Mouse (Mus musculus) liver, embryonic 16.5 days (tissue): Measurements from ENCODE around the gene Zfp706. TPM values are rescaled to one million over a fixed set of nuclear protein-coding genes. Genes with fewer than 3 reads are reported as not detected.

ENCODE experiments used
- ATAC-seq: fragments of 200-750 bp; cut with Nextera tagmentation; 2 replicates; pipeline ENCODE4 v1.8.0; 2017; ENCODE audit warnings: low read depth, mild to moderate bottlenecking, moderate number of reproducible peaks, moderate library complexity
- H3K27ac ChIP-seq: fragments of 300-500 bp; sonication (generic); 2 replicates; pipeline ENCODE4 v1.5.1; 2014; ENCODE audit warnings: mild to moderate bottlenecking, low read length
- H3K27me3 ChIP-seq: fragments of 300-500 bp; sonication (generic); 2 replicates; pipeline ENCODE4 v1.6.1; 2014; ENCODE audit warnings: low read depth, low read length, mixed read lengths; ENCODE audit not compliant: control insufficient read depth, insufficient read depth
- H3K36me3 ChIP-seq: fragments of 300-500 bp; sonication (generic); 2 replicates; pipeline ENCODE4 v1.6.1; 2014; ENCODE audit warnings: mild to moderate bottlenecking; ENCODE audit not compliant: control insufficient read depth, insufficient read depth
- H3K4me1 ChIP-seq: fragments of 300-500 bp; sonication (generic); 2 replicates; pipeline ENCODE4 v1.6.1; 2014; ENCODE audit warnings: low read depth, low read length, mixed read lengths; ENCODE audit not compliant: control insufficient read depth
- H3K4me2 ChIP-seq: fragments of 300-500 bp; sonication (generic); 2 replicates; pipeline ENCODE4 v1.6.1; 2014; ENCODE audit warnings: low read depth, low read length, mixed read lengths
- H3K4me3 ChIP-seq: fragments of 300-500 bp; sonication (generic); 2 replicates; pipeline ENCODE4 v1.5.1; 2014; ENCODE audit warnings: low read depth, mild to moderate bottlenecking, low read length
- H3K9ac ChIP-seq: fragments of 300-500 bp; sonication (generic); 2 replicates; pipeline ENCODE4 v1.6.1; 2014; ENCODE audit warnings: low read depth, low read length
- H3K9me3 ChIP-seq: fragments of 300-500 bp; sonication (generic); replicated peaks from 2 replicates; pipeline ENCODE4 v1.6.1; 2016; ENCODE audit warnings: low read length; ENCODE audit not compliant: control insufficient read depth
- WGBS: fragments of 180-500 bp; shearing (Covaris S2); extraction: QIAGEN DNeasy Blood & Tissue Kit; methylation state at CpG from one replicate; pipeline ENCODE4 v1.1.7; 2014; ENCODE audit not compliant: insufficient replicate concordance; 5-methylcytosine and 5-hydroxymethylcytosine counted together
- polyA plus RNA-seq: library from polyadenylated mRNA; unstranded; fragments of >200 nt; fragmentation: Nextera tagmentation; extraction: Ambion mirVana; gene quantifications from 2 replicates; pipeline ENCODE4 v1.2.1, GENCODE M21; 2015

The Zfp706 gene
- polyA plus RNA-seq = 151 and 178 TPM in 2 replicates

DNA sequence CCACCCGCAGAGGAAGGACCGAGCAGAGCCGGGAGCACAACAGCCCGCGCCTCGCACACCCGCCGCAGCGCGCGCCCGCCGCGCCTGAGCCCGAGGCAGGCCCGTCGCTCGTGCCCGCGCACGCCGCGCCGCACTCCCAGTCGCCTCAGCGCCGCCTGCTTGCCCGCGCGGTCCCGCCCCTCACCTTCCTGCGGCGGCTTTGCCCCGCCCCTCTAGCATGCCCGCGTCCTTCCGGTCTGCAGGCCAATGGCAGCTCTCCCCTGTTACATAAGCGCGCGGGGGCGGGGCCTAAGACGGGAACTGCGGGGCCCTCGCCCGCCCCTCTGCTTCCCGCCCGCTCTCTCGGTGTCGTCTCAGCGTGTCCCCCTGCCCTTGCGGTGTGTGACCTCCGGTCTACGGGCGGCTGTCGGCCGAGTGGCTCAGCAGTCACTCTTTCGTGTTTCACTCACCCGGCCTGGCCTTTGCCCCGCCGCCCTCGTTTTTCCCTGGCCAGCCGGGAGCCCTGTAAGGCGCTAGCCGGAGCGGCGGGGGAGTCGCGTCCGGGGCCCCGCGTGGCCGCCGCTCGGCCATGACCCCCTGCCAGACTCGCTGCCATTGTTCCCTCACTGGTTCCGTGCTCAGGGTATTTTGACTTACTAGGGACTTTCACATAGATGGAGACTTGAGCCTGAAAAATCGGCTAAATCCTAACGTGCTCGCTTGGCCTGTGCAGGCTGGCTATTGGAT is at the start of gene Zfp706:
Zfp706 (minus strand) TSS at position 541 of the 726 bp plus-strand sequence.
- Histone ChIP-seq H3K36me3 (peaks cover under 1% of the 10 kb centered on the region), H3K4me2 (peak within 1 kb of the TSS; percentile 85), H3K4me1 (peaks cover 18% of the 10 kb centered on the region), H3K9ac (peak within 1 kb of the TSS; percentile 98), H3K27me3 (no peaks in the 10 kb centered on the region), H3K9me3 (no peaks in the 10 kb centered on the region), H3K27ac (peak within 1 kb of the TSS; percentile 95), H3K4me3 (peak within 1 kb of the TSS; percentile 94)
- WGBS = under 1% methylated on average over 49 of the region's 79 CpGs
- ATAC-seq = peak; percentile 98

DNA sequence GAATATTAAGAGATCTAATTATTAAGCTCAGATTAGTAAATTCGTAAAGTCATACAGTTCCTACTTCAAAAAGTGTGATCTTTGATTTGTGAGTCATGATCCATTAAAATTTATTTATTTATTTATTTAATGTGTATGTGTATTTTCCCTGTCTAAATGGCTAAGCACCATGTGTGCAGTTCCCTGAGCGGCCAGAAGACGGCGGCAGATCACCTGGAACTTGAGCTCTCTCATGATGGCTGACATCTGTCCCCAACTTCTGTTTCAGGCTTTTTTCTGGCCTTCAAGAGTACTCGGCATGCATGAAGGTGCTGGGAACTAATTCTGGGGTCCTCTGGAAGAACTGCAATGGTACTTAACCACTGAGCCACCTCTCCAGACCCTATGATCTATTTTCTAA is 47.0 kb upstream of the Zfp706 start:
- no peaks in the 10 kb centered on the region for H3K36me3 ChIP-seq
- no peak overlapping the region for H3K9ac ChIP-seq
- no peak overlapping the region for H3K4me2 ChIP-seq
- peaks cover 2% of the 10 kb centered on the region for H3K9me3 ChIP-seq
- WGBS = 80% methylated on average over 5 of the region's 5 CpGs
- H3K4me1 ChIP-seq = no peaks in the 10 kb centered on the region
- H3K27me3 ChIP-seq = no peaks in the 10 kb centered on the region
- ATAC-seq = no peak
- H3K27ac ChIP-seq = no peak overlapping the region
- no peak overlapping the region for H3K4me3 ChIP-seq

DNA sequence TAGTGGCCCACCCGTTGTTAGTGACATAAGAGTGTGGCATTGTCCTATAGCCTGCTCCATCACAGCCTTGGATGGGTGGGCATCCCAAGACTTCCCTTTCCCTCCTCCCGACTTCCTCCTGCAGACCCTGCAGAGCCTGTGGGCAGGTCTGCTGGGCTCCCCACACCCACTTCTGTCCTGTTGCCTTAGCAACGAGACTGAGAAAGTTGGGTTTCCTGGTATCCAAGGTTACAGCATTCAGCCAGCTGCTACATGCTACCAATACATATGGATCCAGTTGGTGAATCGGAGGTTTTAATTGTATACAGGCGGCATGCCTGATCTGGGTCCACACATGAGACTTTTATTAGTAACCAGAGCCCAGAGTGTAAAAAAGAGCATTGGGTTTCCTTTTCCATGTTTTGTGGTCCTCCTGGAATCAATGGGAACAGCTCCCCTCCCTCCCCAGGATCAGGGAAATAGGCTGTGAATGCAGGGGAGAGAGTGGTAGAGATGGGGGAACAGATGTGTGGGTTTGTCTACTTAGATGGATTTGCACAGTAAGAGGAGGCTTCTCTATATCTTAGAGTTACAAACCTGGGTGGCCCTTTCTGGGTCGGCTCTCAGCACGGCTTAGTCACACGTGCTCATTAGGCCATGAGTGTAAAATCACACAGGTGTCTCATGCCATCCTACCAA is 45.7 kb upstream of the Zfp706 start:
- WGBS = 58% methylated on average over 8 of the region's 8 CpGs
- H3K9me3 ChIP-seq = peaks cover 2% of the 10 kb centered on the region
- no peak for ATAC-seq

DNA sequence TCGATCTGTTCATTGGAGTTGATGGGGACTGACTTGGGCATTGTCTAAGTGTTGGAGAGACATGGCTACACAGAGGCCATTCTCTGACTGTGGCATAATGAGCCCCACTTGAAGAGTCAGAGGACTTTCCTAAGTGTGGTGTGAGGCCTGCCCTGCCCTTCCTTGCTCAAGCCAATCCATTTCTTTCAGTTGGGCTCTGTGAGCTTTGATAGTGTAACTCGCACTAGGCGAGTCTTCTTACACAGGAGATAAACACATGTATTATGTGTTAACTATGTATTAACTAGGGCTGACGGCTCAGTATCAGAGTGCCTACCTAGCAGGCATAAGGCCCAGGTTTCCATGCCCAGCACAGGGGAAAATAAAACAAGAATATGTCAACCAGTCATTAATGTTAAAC is 39.8 kb upstream of the Zfp706 start:
- no peaks in the 10 kb centered on the region for H3K4me1 ChIP-seq
- H3K36me3 ChIP-seq = no peaks in the 10 kb centered on the region
- ATAC-seq = no peak
- 52% methylated on average over 4 of the region's 4 CpGs for WGBS
- no peak overlapping the region for H3K27ac ChIP-seq
- no peaks in the 10 kb centered on the region for H3K9me3 ChIP-seq
- H3K4me3 ChIP-seq = no peak overlapping the region
- no peak overlapping the region for H3K4me2 ChIP-seq
- no peaks in the 10 kb centered on the region for H3K27me3 ChIP-seq
- no peak overlapping the region for H3K9ac ChIP-seq

More for the DNA sequence above, 45.7 kb upstream of the Zfp706 start:
- Histone ChIP-seq H3K4me1 (no peaks in the 10 kb centered on the region), H3K9ac (no peak overlapping the region), H3K27ac (no peak overlapping the region), H3K27me3 (no peaks in the 10 kb centered on the region), H3K36me3 (no peaks in the 10 kb centered on the region), H3K4me2 (no peak overlapping the region), H3K4me3 (no peak overlapping the region)

DNA sequence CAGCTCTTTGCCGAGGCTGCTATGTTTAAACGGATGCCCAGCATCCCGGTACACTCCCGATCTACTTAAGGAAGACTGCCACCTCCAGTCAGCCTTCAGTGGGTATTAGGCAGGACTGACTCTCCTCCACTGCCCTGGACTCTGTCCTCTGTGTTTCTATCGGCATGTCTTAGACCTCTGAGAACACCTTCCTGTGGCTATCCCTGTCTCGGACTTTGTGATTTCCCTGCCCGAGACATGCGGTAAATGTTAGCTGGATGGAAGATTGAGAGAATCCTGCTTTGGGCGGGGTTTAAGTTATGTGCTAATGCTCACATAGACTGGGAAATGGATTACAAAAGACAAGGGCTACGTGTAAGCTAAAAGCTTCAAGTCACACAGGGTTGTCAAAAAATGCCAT is 39.0 kb upstream of the Zfp706 start:
- no peaks in the 10 kb centered on the region for H3K4me1 ChIP-seq
- no peaks in the 10 kb centered on the region for H3K27me3 ChIP-seq
- H3K36me3 ChIP-seq = no peaks in the 10 kb centered on the region
- H3K27ac ChIP-seq = no peak overlapping the region
- no peaks in the 10 kb centered on the region for H3K9me3 ChIP-seq
- H3K4me3 ChIP-seq = no peak overlapping the region
- no peak for ATAC-seq
- no peak overlapping the region for H3K4me2 ChIP-seq
- no peak overlapping the region for H3K9ac ChIP-seq
- WGBS = 77% methylated on average over 10 of the region's 10 CpGs

DNA sequence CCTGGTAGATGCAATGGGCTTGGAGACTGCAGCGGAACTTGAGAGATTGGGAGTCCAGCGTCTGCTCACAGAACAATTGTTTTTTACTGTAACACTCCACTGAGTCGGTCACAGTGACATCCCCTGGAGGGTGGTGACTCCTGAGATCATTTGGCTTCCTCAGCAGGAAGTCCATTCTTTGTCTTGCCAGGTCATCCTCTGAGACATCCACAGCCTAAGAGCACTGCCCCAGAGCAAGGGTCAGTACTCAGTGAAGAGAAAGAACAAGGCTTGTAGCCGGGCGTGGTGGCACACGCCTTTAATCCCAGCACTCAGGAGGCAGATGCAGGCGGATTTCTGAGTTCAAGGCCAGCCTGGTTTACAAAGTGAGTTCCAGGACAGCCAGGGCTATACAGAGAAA is 38.6 kb upstream of the Zfp706 start:
- Histone ChIP-seq H3K27me3 (no peaks in the 10 kb centered on the region), H3K9me3 (no peaks in the 10 kb centered on the region), H3K36me3 (no peaks in the 10 kb centered on the region), H3K4me3 (no peak overlapping the region), H3K9ac (no peak overlapping the region), H3K4me1 (no peaks in the 10 kb centered on the region), H3K27ac (no peak overlapping the region), H3K4me2 (no peak overlapping the region)
- ATAC-seq = no peak
- 56% methylated on average over 7 of the region's 7 CpGs for WGBS

DNA sequence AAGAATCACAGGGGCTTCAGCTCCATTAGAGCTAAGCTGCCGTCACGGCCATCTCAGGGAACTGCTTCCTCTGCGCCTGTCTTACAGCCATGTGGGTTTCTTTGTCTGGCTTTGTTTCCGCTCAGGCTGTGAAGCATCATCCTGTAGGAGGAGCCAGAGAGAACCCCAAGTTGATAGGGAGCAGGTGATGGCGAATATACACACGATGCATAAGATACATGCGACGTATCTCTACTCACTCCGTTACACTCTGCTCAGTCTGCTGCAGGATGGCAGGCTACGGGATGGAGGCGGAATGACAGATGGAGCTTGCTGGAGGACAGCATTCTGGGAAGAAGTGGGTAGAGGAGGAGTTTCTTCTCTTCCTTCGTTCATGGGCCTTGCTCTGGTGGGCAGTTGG is 37.9 kb upstream of the Zfp706 start:
- Histone ChIP-seq H3K27ac (no peak overlapping the region), H3K4me2 (no peak overlapping the region), H3K9me3 (no peaks in the 10 kb centered on the region), H3K36me3 (no peaks in the 10 kb centered on the region), H3K9ac (no peak overlapping the region), H3K27me3 (no peaks in the 10 kb centered on the region), H3K4me1 (no peaks in the 10 kb centered on the region), H3K4me3 (no peak overlapping the region)
- 60% methylated on average over 12 of the region's 12 CpGs for WGBS
- ATAC-seq = no peak

DNA sequence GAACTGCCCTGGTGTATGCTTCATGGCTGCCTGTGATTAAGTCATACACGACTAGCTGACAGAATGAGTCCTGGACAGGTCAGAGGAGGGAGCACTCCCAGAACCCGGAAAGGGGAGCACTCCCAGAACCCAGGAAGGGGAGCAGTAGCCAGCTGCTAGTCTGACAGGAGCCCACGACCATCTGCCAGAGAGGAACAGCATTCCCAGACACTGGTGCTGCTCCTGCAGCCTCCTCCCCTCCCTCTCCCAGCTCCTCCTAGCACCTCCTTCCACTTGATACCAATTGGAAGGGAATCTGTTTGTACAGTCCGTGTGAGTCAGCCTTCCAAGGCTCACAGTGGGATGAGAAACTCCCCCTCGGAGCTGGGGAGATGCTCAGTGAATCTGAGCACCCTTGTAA is 35.0 kb upstream of the Zfp706 start:
- no peak overlapping the region for H3K4me2 ChIP-seq
- no peaks in the 10 kb centered on the region for H3K9me3 ChIP-seq
- no peak overlapping the region for H3K9ac ChIP-seq
- ATAC-seq = no peak
- 27% methylated on average over 5 of the region's 5 CpGs for WGBS
- no peaks in the 10 kb centered on the region for H3K36me3 ChIP-seq
- H3K4me1 ChIP-seq = no peaks in the 10 kb centered on the region
- no peak overlapping the region for H3K27ac ChIP-seq
- no peak overlapping the region for H3K4me3 ChIP-seq
- no peaks in the 10 kb centered on the region for H3K27me3 ChIP-seq

DNA sequence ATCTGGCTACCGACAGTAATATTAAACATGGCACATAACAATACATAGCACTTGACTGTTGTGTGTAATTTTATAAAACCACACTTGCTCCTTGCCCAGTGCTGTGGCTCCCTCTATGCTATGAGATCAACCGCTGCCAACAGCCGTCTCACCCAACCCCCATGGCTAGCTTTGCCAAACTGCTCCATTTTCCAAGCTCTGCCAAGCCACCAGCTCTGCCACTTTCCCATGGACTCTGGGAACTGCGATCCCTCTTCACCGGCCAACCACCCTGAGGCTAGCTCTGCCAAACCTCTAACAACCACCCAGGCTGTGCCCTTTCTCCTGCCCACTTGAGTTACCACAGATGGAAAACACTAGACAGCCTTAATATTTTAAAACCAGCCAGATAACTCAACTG is 33.6 kb upstream of the Zfp706 start:
- H3K4me1 ChIP-seq = no peaks in the 10 kb centered on the region
- no peaks in the 10 kb centered on the region for H3K27me3 ChIP-seq
- no peak overlapping the region for H3K4me3 ChIP-seq
- no peaks in the 10 kb centered on the region for H3K36me3 ChIP-seq
- H3K9me3 ChIP-seq = no peaks in the 10 kb centered on the region
- no peak overlapping the region for H3K9ac ChIP-seq
- WGBS = 70% methylated on average over 5 of the region's 5 CpGs
- no peak for ATAC-seq
- no peak overlapping the region for H3K27ac ChIP-seq
- no peak overlapping the region for H3K4me2 ChIP-seq
